Mouse (Mus musculus) heart, embryonic 16.5 days (tissue): Measurements from ENCODE around the gene Rbfox1. TPM values are rescaled to one million over a fixed set of nuclear protein-coding genes. Genes with fewer than 3 reads are reported as not detected.

Experiments used
- ATAC-seq: fragments of 200-750 bp; cut with Nextera tagmentation; replicated peaks from 2 replicates; pipeline ENCODE4 v1.8.0; 2017; ENCODE audit warnings: moderate number of reproducible peaks; ENCODE audit not compliant: insufficient read depth, low FRiP score; ENCODE audit errors: extremely low read depth
- H3K27ac ChIP-seq: fragments of 300-500 bp; sonication (generic); 2 replicates; pipeline ENCODE4 v1.5.1; 2014; ENCODE audit warnings: mild to moderate bottlenecking, low read length, control low read depth, moderate library complexity
- H3K27me3 ChIP-seq: fragments of 300-500 bp; sonication (generic); 2 replicates; pipeline ENCODE4 v1.6.1; 2014; ENCODE audit warnings: low read length, mixed read lengths; ENCODE audit not compliant: control insufficient read depth, insufficient read depth
- H3K36me3 ChIP-seq: fragments of 300-500 bp; sonication (generic); 2 replicates; pipeline ENCODE4 v1.6.1; 2014; ENCODE audit not compliant: control insufficient read depth, insufficient read depth
- H3K4me1 ChIP-seq: fragments of 300-500 bp; sonication (generic); 2 replicates; pipeline ENCODE4 v1.6.1; 2014; ENCODE audit warnings: low read length, mixed read lengths; ENCODE audit not compliant: control insufficient read depth, insufficient read depth
- H3K4me2 ChIP-seq: fragments of 300-500 bp; sonication (generic); 2 replicates; pipeline ENCODE4 v1.6.1; 2014; ENCODE audit warnings: low read depth, mild to moderate bottlenecking, control low read depth, low read length
- H3K4me3 ChIP-seq: fragments of 300-500 bp; sonication (generic); 2 replicates; pipeline ENCODE4 v1.5.1; 2014; ENCODE audit warnings: mild to moderate bottlenecking, control low read depth, low read length
- H3K9ac ChIP-seq: fragments of 300-500 bp; sonication (generic); 2 replicates; pipeline ENCODE4 v1.6.1; 2014; ENCODE audit warnings: low read length, control low read depth
- H3K9me3 ChIP-seq: fragments of 300-500 bp; sonication (generic); replicated peaks from 2 replicates; pipeline ENCODE4 v1.6.1; 2016; ENCODE audit warnings: low read length; ENCODE audit not compliant: control insufficient read depth
- WGBS: fragments of 180-500 bp; shearing (Covaris S2); extraction: QIAGEN DNeasy Blood & Tissue Kit; methylation state at CpG from one replicate; pipeline ENCODE4 v1.1.7; 2014; 5-methylcytosine and 5-hydroxymethylcytosine counted together
- polyA plus RNA-seq: library from polyadenylated mRNA; unstranded; fragments of >200 nt; fragmentation: Nextera tagmentation; extraction: Ambion mirVana; gene quantifications from 2 replicates; pipeline ENCODE4 v1.2.1, GENCODE M21; 2015

The Rbfox1 gene
- polyA plus RNA-seq, 1 experiment from 2014 or later = 5.9 TPM

DNA sequence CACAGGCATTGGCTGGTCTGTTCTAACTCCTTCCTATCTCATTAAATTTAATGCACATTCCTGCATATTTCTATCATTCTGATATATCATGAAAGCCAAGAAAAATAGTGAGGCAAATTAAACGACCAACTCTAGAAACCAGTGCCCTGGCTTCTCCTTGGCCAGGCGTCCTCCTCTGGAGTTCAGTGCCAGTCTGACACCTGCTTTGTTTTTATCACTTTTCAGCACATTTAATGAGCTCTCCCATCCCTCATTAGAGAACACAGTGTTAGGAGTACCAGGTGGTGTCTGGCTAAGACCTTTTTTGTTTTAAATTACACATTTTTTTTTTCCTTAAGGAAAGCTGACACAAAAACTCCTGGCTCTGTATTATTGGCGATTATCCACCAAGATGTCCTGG, 1489.0 kb downstream of the Rbfox1 start:
- Histone ChIP-seq H3K4me3 (no peak overlapping the region), H3K36me3 (no peaks in the 10 kb centered on the region), H3K9ac (no peak overlapping the region), H3K4me2 (no peak overlapping the region), H3K27ac (no peak overlapping the region), H3K27me3 (no peaks in the 10 kb centered on the region), H3K4me1 (no peaks in the 10 kb centered on the region), H3K9me3 (no peaks in the 10 kb centered on the region)
- 64% methylated on average over 3 of the region's 3 CpGs for WGBS
- no peak for ATAC-seq

DNA sequence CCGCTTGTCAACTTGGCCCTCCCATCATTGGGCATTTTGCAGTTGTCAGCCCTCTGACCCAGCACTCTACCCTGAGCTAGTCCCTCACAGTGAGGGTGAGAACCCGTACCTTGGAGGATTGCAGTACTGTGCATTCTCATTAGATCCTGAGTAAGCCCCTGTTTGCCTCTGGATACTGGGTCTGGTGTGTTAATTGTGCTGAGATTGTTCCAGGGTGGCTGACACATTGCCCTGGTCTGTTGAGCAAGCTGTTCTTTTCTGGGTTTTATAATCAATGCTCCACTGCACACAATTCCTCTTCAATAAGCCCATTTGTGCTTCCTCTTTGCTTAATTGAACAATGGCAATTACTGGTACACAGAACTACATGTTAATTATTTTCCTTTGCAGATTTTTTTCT, 1489.5 kb downstream of the Rbfox1 start:
- WGBS = 60% methylated on average over 2 of the region's 2 CpGs
- no peak overlapping the region for H3K4me3 ChIP-seq
- no peak overlapping the region for H3K27ac ChIP-seq

DNA sequence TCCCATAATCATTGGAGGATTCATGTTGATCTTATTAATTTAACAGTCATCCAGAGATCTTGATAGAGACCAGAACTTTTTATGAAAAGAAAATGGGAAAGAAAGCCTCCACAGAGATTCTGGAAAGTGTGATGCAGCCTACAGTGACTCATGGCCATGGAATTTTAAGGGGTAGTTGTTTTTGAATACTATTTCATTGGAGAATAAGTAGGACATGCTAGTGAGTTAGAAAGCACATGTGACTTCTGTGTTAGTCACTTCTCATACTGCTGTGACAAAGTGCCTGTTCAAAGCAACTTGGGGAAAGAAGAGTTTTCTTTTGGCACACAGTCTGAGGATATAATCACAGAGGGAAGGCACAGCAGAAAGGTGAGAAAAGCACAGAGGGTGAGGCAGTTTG, 1510.9 kb downstream of the Rbfox1 start:
- Histone ChIP-seq H3K27ac (no peak overlapping the region), H3K4me2 (no peak overlapping the region), H3K9me3 (no peaks in the 10 kb centered on the region), H3K36me3 (no peaks in the 10 kb centered on the region), H3K27me3 (no peaks in the 10 kb centered on the region), H3K9ac (no peak overlapping the region), H3K4me1 (no peaks in the 10 kb centered on the region), H3K4me3 (no peak overlapping the region)
- no peak for ATAC-seq

More for the DNA sequence above, 1489.5 kb downstream of the Rbfox1 start:
- no peaks in the 10 kb centered on the region for H3K4me1 ChIP-seq
- H3K9ac ChIP-seq = no peak overlapping the region
- ATAC-seq = no peak
- no peaks in the 10 kb centered on the region for H3K36me3 ChIP-seq
- H3K9me3 ChIP-seq = no peaks in the 10 kb centered on the region
- no peaks in the 10 kb centered on the region for H3K27me3 ChIP-seq
- H3K4me2 ChIP-seq = no peak overlapping the region

DNA sequence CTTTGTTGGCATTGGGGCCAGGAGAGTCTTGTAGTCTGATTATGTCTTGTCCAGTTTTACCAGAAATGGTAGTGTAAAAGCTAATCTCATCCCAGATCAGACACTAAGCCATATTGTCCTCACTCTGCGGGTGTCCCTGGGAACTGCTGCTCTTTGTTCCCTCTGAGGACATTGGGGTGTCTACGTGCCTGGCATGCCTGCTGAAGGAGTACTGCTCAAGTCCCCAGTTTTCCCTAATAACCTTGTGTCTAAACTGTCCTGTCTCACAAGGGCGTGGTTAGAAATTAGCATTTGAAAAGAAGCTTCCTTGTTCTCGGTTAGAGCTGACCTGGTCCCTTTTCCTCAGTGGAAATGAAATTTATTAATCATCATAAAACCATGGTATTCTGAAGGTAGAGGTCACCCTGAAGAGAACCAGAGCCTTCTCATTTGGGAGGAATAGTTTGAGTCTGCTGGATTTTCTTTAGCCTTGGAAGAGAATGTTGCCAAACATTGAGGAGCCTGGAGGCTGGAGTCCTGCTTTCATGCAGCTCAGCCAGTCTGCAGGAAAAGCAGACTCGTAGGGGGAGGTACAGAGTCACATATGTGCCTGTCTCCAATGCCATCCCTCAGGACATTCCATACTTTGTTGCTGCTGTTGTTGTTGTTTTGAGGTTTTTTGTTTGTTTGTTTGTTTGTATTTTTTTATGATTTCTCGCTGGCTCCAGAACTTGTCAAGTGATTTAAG, 1519.8 kb downstream of the Rbfox1 start:
- 59% methylated on average over 6 of the region's 6 CpGs for WGBS
- no peaks in the 10 kb centered on the region for H3K9me3 ChIP-seq
- H3K4me3 ChIP-seq = no peak overlapping the region
- H3K36me3 ChIP-seq = no peaks in the 10 kb centered on the region
- no peak for ATAC-seq
- no peaks in the 10 kb centered on the region for H3K27me3 ChIP-seq
- no peak overlapping the region for H3K9ac ChIP-seq
- no peaks in the 10 kb centered on the region for H3K4me1 ChIP-seq
- H3K4me2 ChIP-seq = no peak overlapping the region
- H3K27ac ChIP-seq = no peak overlapping the region

DNA sequence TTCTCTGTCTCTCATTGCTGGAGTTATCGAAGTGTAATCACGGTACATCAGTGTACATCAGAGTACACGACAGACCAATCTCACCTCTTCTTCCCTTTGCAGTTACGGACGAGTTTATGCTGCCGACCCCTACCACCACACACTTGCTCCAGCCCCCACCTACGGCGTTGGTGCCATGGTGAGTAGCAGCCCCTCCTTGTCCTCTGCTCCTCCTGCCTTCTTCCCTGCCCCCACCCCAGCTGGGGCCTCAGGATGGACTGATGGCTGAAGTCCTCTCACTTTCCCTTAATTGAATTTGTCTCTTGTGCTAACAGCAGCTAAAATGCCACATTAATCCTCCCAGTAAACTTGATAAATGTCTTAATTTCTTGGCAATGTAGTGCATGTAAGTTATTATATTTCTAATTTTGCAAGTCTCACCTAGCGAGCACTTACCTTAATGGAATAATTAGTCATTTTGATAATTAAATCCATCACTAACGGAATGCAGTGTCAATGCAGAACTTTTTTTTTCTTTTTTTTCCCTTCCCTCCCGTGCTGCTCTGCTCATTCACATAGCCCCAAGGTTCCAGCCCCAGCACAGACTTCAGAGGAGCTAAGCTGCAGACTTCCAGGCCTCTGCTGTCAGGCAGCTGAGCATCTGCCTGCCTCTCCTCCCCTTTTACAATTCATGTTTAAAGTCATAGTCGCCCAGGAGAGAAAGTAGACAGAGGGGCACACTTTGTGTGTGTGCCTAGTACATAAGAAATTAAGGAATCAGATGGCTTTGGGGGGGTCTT, 1522.9 kb downstream of the Rbfox1 start:
- Histone ChIP-seq H3K9me3 (no peaks in the 10 kb centered on the region), H3K27ac (no peak overlapping the region), H3K4me1 (no peaks in the 10 kb centered on the region), H3K4me3 (no peak overlapping the region), H3K4me2 (no peak overlapping the region), H3K27me3 (no peaks in the 10 kb centered on the region), H3K9ac (no peak overlapping the region), H3K36me3 (no peaks in the 10 kb centered on the region)
- no peak for ATAC-seq
- WGBS = 50% methylated on average over 12 of the region's 12 CpGs

DNA sequence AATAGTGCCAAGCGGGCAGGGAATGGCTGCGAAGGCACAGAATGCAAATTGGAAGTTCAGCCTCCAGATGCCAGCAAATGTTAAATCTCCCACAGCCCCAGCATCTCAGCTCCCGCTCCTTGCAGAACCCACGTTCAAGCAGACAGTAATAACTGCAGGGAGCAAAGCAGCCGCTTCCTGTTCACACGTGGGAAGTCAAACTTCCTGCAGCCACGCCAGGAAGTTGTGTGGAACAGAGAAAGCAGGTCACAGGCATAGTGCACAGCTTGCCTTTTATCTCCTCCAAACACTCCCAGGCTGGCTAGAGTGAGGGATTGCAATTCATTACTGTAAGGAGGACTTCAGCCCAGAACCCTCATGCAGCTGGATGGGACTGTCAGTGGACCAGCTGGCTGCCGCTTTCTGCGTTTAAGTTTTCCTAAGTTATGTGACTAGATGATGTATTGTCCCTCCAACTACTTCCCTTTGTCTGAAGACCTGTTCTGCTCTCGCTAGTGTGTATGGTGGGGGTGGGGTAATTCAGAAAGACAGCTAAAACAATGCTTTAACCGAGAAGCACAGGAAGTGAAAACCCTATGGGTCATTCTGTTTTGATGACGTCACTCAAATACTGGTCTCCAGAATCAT, 1534.6 kb downstream of the Rbfox1 start:
- peaks cover 4% of the 10 kb centered on the region; the same call in 1 of the 2 replicates for H3K4me1 ChIP-seq
- 25% methylated on average over 12 of the region's 12 CpGs for WGBS
- peak overlapping the region; percentile 79 for H3K27ac ChIP-seq
- H3K36me3 ChIP-seq = no peaks in the 10 kb centered on the region
- peak; percentile 70 for ATAC-seq
- peak overlapping the region; percentile 12; the same call in 1 of the 2 replicates for H3K9ac ChIP-seq
- H3K9me3 ChIP-seq = no peaks in the 10 kb centered on the region
- H3K4me2 ChIP-seq = peak overlapping the region; percentile 59
- H3K27me3 ChIP-seq = no peaks in the 10 kb centered on the region
- peak overlapping the region; percentile 28 for H3K4me3 ChIP-seq

DNA sequence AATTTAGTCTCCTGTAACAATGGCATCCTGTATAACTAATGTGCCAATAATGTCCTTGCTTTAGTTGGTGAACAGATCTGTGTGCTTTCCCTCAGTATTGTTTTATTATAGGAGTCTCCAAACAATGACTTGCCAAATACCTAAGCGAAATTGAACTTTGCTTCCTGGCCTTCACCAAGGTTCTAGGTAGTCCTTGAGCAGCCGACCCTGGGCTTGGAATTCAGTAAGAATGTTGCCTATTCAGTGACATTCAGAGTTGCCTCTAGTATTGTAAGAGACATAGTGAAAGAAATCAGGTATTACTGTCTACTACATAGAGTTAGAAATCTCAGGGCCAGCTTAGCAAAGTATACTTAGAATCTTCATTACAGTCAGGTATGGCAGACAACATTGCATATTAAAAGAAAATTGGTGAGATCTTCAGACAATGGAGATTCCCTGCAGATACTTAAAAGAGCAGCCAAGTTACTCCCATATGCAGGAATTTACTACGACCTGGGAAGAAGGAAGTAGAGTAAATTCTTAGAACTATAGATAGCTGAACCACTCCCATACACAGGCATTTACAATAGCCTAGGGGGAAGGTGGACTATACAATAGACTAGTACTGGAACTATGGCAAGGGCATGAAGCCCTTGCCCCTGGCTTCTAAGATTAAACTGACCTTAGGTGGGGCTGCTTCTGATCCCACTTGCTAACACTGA, 1540.4 kb downstream of the Rbfox1 start:
- no peaks in the 10 kb centered on the region for H3K27me3 ChIP-seq
- no peaks in the 10 kb centered on the region for H3K9me3 ChIP-seq
- no peaks in the 10 kb centered on the region for H3K36me3 ChIP-seq
- H3K9ac ChIP-seq = no peak overlapping the region
- no peak overlapping the region for H3K4me2 ChIP-seq
- 74% methylated on average over 3 of the region's 3 CpGs for WGBS
- no peak for ATAC-seq
- no peaks in the 10 kb centered on the region for H3K4me1 ChIP-seq
- H3K4me3 ChIP-seq = no peak overlapping the region
- H3K27ac ChIP-seq = no peak overlapping the region

DNA sequence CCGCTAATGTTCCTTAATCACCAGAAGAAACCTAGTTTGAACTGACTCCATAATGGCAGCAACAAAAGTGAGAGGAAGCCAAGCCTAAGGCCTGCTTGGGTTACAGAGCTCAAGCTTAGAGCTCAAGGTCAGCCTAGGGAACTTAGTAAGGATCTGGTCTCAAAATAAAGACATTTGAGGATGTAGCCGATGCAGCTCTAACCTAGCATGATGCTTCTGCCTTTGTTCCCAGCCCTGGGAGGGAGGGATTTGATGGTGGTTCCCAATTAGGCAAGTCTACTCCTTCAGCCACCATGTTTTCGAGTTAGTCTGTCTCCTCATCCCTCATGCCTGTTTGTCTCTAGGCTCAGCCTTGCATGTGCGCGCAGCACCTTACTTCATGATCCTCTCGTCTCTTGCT, 1548.1 kb downstream of the Rbfox1 start:
- WGBS = 89% methylated on average over 6 of the region's 6 CpGs
- H3K36me3 ChIP-seq = no peaks in the 10 kb centered on the region
- H3K27me3 ChIP-seq = no peaks in the 10 kb centered on the region
- no peak overlapping the region for H3K4me2 ChIP-seq
- no peak overlapping the region for H3K9ac ChIP-seq
- ATAC-seq = no peak
- no peak overlapping the region for H3K27ac ChIP-seq
- H3K4me1 ChIP-seq = no peaks in the 10 kb centered on the region
- no peaks in the 10 kb centered on the region for H3K9me3 ChIP-seq
- no peak overlapping the region for H3K4me3 ChIP-seq
